Mouse (Mus musculus) thymus, postnatal 0 days (tissue): ENCODE data around the gene Tmem218. TPM values are rescaled to one million over a fixed set of nuclear protein-coding genes. Genes with fewer than 3 reads are reported as not detected.

Source experiments
- DNase-seq: peaks from one replicate; pipeline ENCODE4 v3.0.0-alpha.2; 2015; ENCODE audit warnings: low spot score
- polyA plus RNA-seq: library from polyadenylated mRNA; unstranded; fragments of >200 nt; fragmentation: Nextera tagmentation; extraction: Ambion mirVana; gene quantifications from 2 replicates; pipeline ENCODE4 v1.2.1, GENCODE M21; 2015

Tmem218 gene
- polyA plus RNA-seq, 1 experiment from 2014 or later = 13.2 TPM

DNA sequence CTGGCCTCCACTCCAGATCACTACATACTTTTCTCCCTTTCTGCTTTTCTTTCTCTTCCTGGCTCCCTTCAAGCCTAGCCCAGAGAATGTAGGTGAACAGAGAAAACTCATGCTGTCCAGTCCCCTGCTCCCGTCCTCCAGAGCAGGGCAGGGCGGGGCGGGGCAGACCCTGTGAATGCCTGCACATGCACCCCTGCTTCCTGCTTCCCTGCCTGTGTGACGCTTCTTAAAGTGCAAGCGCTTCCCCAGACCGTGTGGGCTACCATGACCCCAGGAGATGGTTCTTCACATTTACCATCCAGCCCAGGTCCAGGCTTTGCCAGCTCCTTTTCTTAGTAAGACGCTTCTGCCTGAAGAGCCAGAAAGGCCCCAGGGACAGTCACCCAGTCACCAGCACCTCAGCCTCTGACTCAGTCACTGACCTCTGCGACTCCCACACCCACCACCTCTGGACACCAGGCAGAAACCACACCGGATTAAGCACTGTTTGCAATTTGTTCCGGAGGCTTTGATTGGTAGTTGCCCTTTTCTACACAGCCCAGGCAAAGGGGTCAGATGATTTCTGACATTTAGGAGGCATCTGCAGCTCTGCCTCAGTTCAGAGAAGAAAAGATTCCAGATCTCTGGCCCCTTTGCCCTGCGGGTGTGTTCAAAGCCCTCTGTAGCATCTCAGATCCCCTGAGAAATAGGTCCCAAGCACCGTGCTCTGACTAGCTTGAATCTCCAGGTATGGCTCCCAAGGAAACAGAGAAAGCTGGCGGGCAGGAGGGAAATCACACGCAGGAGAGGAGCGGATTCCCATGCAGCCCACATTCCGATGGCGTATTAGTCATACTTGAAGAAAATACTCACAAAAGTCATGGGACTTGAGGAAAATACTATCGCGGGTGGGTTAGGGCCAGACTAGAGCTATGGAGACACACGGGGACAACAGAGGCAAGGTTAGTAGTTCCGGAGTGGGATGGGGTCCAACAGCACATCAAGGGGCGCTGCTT, 24.5 kb downstream of the Tmem218 start:
- peak; percentile 48 for DNase-seq

DNA sequence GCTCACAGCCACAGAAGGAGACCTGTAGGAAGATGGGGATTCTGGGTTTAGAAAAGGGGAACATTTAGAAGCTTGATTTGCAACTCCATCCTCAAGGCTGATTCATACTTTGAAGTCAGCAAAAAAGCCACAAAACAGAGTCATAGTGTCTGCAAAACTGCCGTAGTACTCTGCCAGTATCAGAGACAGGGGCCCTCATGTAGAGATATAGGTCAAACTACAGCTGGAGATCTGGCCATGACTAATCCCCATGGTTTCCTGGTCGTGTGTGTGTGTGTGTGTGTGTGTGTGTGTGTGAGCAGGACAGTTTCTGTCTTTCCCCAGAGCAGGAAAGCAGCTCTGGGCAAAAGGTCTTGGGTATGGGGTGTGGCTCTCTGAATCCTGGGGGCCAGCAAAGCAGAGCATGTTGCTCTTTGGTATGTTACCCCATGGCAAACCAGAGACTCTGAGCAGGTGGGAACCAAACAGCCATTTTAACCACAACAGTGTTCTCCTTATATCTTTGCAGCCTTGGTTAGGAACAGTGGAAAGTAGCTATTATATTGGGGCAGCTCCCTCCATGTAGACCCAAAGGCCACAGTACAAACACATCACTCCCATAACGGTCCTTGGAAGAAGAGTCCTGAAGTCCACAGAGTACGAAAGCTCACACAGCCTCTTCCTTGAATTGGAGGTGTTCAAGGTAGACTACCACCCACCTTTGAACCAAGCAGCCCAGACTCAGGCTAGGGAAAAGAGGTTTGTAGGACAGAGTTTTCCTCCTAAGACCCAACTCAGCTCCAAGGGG, 28.1 kb downstream of the Tmem218 start:
- peak; percentile 85 for DNase-seq

DNA sequence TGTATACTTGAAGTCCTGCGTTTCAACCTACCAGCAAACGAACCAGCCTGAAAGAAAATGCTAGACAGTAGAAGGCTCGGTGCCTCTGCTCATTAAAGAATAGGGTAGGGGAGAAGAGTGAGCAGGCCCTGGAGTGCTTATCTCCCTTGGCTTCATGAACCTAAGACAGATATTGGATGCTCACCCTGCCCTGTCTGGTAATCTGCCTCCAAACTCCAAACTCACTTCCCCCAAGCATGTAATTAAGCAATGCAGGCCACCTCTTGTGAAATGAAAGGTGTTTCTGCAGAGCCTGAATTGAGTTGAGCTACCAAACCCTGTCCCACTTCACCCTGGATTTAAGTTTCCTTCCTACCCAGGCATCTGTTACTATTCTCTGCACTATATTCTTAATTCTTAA, 34.7 kb downstream of the Tmem218 start:
- DNase-seq = no peak

DNA sequence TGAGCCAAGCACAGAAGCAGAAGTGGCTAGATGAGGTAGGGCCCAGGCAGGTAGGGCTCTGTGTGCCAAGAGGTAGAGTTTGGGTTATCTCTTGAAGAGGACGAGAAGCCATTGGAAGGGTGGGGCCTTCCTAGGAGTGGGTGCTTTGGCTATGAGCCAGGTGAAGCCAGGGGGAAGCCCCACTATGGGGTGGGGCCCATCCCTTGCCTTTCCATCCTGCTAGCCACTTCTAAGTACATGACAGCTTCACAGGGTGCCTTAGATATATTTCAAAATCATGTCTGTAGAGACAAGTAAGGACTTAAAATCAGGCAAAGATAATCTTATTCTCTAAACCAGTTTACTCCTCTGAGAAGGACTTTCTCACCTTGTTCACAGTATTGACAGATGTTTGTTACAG, 36.6 kb downstream of the Tmem218 start:
- no peak for DNase-seq

DNA sequence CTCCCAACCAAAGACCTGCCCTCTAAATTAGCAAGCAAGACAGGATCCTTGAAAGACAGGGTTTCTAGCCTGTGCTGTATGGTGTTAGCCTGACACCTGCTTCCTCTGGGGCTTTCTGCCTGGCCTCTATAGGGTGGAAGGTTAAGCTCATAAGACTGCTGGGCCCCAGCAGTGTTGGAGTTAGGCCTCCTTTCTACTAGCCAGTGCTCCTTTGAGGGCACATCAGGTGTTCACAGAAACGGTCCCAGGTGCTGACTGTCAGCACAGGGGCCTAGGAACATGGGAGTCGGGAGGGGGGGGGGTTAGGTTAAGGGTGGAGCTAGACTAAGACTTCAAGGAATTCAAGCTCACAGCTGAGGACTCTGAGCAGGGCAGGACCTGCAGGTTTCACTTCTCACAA, 37.4 kb downstream of the Tmem218 start:
- DNase-seq = peak; percentile 67

DNA sequence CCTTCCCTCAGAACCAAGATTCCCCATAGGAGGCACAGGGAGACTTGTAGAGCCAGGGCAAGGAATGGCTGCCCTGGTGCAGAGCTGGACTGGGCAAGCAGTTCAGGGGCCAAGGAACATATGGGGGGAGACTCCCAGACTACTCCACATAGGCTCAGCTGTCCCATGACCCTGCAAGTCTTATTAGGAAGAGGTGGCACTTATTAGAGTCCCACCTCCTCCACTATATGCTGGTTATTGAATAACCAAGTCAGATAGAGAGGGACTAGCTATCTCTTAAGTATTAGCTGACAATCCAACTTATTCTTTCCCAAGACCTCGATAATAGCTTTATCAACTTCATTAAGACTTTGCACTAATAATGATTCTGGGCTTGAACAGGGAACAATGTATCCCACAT, 37.8 kb downstream of the Tmem218 start:
- DNase-seq = no peak

DNA sequence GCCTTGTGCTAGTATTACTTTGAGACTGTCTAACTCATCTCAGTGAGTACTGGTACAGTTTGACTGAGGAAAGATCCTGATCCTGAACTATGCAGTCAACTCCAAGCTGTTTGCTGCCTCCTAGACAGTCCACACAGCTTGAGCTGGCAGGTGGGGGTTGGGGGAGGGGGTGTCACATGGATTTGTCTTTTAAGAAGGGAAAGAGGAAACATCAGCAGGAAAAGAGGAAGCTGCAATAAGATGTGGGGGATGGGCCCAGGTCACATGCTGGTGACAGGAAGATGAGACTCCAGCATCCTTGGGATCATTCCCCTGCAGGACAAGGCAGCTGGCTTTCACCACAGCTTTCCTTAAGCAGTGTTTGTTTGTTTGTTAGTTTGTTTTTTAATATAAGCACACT, 39.4 kb downstream of the Tmem218 start:
- no peak for DNase-seq

DNA sequence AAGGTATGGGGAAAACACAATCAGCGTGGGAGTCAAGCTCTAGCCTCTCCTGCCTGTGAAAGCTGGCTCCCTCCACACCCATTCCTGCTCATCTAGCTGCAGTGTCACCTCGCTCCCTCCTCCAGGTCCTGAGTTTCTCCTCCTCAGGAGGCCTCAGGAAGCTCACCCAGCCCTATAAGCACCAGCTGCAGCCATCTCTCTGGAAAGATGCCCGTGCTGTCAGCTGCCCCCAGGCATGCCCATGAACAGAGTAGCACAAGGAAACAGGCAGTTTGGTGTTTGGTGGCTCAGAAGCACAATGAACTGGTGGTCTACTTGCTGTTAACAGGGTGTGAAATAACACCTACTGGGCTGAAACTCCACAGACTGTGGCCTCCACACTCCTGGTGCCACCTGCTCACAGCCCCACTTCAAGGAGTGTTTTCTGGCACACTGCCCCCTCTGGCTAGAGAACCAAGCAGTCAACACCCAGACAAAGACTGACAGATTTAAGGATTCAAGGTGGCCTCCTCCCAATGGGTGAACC, 40.4 kb downstream of the Tmem218 start:
- peak; percentile 73 for DNase-seq

DNA sequence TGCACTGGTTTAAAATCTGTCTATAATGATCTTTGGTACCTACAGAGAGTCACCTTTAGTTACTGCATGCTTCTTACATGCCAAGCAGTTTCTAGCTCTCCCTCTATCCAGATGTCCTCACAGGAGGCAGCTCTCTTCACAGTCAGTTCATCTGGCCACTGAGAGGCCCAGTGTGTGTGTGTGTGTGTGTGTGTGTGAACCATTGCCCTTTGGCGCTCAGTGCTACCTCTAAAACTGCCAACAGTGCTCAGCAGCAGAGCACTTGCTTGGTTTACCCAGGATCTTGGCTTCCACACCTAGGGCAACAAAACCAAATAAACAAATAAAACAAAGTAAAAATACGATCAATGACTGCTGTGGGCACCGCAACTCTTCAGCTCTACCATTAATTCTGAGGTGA, 42.0 kb downstream of the Tmem218 start:
- no peak for DNase-seq

DNA sequence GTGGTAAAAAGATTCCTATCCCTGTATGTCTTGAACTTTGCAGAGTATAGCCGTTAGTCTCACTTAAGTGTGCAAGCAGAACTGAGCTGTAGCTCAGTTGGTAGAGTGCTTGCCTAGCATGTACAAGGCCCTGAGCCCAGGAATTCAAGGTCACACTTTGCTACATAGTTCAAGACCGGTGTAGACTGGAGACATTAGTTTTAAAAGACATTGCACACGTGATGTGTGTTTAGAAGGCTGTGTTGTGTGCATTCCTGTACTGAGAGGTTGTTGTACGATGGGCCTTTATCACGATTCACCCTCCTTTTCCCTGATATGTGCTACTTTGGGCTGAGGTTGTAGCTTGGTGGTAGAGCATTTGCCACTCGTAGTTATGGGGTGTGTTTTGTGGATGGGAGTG, 42.6 kb downstream of the Tmem218 start:
- no peak for DNase-seq

DNA sequence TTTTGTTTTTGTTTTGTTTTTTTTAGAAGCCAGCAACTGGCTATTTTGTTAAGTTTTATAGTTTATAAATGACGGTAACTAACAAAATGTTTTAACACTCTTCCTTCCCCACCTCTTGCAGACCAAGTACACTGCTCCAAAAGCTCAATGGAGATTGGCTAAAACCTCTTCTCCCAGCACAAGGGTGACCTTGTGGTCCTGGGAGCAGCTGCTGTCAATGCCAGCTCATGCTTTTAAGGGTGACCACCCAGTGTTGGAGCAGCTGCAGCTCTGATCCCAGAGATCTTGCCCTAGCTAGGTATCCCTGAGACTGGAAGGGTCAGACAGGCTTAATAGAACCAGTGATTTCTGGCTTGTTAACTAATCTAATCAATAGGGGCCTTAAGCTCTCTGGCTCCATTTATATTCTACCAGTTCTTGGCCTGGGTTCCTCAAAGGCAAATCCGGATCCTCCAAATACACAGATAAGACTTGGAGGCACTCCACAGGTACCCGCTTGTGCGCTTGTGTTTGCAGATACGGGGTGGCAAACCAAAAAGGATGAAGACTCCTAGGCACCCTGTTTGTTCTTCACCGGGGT, 46.6 kb downstream of the Tmem218 start:
- DNase-seq = no peak

DNA sequence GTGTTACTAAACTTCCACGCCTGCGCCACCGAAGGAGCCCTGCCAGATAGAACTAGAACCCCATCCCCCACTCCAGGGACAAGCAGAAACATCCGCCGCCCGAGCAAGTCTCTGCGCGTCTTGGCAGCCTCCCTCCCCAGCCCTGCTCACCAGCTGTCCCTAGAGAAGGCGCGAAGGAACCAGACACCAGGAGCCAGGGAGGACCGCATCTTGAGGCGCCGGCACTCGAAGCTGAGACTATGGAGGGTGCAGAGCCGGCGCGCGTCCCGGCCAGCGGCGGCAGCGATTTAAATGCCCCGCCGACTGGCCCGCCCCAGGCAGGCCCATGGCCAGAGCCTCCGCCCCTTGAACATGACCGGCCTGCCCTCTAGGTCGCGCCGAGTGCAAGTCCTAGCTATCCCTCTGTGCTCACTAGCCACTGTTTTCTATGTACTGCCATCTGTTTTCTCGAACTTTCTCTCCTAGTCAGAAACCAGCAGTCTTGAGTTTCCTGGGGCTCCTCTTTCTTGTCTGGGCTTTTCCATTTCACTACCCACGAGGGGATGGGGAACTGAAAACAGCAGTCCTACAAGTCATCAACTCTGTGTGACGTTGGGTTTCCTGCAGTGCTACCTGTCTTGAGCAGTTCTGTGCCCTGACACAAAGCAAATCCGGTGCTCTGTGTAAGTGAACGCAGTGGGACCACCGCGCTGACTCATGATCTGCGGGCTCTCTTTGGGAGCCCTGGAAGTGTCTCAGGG, 47.3 kb downstream of the Tmem218 start, which contains the start of gene Slc37a2:
Gene Slc37a2 (minus strand): TSS at position 590 of the 740 bp plus-strand sequence.
- DNase-seq = peak; percentile 88

DNA sequence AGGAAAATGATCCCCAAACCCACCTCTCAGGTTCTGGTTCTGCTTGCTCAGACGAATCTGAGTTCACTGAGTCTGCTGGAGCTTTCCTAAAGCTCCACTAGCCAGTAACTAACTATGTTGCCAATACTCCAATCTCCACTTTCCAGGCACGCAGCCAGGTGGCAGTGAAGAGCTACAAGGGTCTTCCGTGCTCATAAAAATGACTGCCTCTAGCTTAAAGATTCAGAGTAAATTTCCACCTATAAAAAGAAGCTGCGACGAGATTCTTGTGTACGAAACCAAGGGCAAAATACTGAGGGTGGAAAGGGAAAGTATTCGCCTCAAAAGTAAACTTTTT, 47.8 kb downstream of the Tmem218 start:
- DNase-seq = peak; percentile 86

DNA sequence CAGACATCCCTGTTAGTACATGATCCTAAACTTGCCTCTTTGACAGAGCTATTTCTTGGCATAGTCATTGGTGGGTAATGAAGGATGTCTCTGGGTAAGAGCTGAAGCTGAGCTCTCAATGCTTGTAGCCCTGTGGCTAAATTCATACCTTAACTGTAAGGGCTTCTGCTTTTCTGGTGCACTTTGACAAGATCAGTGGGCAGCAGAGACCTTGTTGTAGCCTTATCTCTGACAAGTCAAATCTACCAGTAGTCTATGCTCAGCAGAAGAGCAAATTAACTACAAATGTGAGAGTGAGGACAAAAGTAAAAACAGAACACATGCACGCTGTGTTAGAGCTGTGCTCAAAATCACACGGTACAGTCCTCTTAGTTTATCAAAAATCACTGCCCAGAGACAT, 58.6 kb downstream of the Tmem218 start:
- no peak for DNase-seq

Other genes with a start within 250 kb of the Tmem218 start
- 0.91 and 1.3 TPM in 2 replicates for gene Pknox2, start 60.8 kb upstream of the Tmem218 start, polyA plus RNA-seq
- 24.0 and 28.8 TPM in 2 replicates for gene Slc37a2, start 47.5 kb downstream of the Tmem218 start, polyA plus RNA-seq
- gene Ccdc15, start 140.2 kb downstream of the Tmem218 start, polyA plus RNA-seq = 11.2 and 14.6 TPM in 2 replicates
- gene Hepacam, start 159.1 kb downstream of the Tmem218 start, polyA plus RNA-seq = 0.10 TPM in 1 of 2 replicates, not detected in the other
- gene Robo4, start 193.7 kb downstream of the Tmem218 start, polyA plus RNA-seq = 2.5 and 3.4 TPM in 2 replicates
- 0.14 and 0.23 TPM in 2 replicates for gene Robo3, start 225.0 kb downstream of the Tmem218 start, polyA plus RNA-seq